Mouse (Mus musculus): ENCODE measurements around the gene Cdk14.

Cdk14 gene

DNA sequence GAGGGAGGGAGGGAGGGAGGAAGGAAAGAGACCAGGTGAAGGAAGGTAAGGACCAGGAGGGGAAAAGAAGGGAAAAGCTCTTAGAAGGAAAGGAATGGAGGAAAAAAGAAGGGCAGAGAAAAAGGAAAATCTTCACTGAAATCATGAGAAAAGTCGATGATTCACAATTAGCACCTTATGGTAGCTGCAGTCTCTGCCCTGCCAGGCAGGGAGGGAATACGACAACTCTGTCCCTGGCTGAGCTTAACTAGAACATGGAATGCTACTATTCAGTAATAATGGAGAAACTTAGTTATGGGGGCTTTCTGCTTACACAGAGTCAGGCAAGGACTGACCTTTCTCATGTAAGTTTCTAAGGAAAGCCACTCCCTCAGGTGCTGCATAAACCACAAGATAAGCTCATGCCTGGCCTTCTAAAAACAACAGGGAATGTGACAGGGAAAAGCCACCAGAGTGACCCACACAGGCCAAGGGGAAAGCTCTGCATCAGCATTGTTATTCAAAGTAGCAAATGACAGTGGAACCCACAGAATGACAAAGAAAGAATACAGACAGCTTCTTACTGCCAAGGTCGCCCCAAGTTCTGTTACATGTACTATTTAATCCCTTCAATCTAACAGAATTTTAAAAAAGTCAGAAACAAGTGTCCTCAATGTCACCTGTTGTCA is 323.7 kb downstream of the Cdk14 start:
- no peak for DNase-seq (ENCODE audit: low spot score in 2 of 2)

DNA sequence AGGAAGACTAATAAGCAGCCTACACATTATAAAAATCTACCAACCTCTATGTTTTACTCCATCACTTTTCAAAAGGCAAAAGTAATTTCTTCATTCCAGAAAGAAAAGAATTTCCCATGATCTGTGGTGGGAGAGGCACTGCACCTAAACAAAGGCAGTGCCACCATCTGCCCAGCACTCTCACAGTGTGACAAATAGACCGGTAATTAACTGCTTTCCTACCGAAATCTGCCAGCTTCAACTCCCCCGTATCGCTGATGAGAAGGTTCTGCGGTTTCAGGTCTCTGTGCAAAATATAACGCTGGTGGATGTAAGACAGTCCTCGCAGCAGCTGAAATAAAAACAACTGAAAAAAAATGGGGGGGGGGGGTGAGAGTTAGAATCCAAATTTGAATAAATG is 327.4 kb downstream of the Cdk14 start:
- DNase-seq (ENCODE audit: low spot score in 2 of 2) = no peak

DNA sequence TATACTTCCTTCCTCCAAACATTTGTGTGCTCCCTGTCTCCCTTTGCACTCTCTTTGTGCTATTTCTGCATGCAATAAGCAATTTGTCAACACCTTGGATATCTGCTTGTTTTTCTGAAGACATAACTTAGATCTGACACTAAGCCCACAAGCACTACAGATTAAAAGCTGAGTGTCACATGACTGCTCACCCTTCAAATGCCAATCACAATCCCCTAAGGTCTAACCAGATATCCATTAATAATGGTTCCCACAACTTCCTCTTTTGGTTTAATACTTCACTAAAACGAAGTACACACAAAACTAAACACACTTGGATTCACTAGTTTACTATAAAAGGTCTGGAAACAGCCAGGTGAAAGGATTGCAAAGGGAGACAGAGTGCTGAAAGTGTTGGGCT is 348.6 kb downstream of the Cdk14 start:
- DNase-seq (ENCODE audit: low spot score in 2 of 2) = no peak

DNA sequence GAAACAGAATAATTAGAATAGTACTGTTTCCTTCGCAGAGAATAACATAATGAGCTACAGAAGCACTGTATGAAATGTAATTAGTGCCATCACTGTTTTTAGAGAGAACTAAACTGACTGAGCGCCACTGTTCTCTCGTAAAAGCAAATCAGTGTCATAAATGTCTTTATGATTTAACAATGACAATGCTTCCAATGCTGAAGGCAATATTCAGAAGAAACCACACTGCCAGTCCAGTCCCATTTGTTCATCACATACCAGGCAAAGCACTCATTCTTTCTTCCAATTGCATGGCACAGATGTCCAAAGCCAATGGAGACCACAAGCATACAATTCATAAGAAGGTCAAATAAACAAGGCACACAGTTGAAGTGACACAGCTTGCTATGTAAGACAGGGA is 355.4 kb downstream of the Cdk14 start:
- DNase-seq (ENCODE audit: low spot score in 2 of 2) = no peak

DNA sequence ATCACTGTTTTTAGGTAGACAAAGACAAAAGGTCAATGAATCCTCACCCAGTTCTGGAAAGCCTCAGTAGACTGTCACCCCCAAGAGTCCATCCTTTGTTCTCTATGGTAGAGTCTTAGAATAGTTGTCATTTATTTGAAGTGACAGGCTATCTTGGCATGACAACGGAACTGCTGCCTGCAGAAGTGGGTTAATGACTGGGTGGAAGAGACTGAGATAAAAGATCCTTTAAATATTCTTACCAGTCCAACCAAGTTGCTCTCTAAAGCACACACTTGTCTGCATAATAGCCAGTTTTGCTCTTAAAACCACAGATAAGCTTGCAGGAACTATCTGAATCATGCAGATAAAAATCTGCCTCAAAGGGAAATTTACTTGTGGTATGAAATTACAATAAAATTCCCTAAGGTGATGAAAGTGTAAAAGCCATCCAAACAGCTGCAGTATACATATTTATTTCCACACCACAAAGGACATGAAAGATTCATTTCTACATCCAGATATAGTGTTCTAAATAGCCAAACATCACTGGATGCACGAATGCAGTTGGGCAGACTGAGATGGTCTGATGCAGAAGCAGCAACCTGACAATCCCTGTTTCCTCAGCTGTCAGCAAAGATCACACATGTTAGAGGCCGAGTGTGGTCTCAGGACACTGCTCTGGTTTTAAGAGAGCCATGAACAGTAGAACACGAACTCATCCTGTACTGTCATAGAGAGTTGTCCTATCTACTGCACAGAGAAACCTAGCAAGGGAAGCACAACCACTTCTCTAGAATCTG is 363.8 kb downstream of the Cdk14 start:
- DNase-seq (ENCODE audit: low spot score in 2 of 2) = no peak

DNA sequence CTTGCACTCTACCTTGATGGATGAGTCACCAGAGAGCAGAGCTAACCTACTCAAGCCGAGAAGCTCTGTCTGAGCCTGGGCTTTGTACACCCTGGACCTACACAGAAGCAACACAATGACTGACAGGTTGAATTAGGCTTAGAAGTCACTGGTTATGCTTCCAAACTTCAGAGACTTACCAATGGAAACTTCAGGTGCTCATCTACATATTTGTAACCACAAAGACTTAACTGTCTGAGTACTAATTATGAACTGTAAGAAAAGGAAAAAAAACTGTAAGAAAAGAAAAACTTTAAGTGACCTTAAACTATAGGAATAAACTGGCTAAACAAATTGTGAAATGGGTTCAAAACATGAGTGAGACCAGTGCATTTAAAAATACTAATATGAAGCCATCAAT is 364.6 kb downstream of the Cdk14 start:
- no peak for DNase-seq (ENCODE audit: low spot score in 2 of 2)

DNA sequence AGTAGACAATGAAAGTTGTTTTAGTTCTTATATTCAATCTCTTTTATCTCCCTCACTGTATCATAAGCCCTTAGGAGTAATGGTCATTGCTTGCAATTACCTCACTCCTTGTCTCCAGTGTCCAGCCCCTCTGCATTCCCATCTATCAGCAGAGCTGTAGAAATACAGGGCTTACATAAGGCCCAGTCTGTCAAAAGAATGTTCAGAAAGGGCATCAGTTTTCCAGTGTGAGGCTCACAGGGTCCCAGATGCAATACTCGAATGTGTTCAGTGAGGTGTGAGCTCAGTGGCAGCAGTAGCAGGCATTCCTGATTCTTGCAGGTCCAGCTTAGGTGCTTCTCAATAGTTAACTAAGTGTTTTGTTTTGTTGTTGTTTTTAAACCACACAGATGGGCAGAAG is 365.8 kb downstream of the Cdk14 start:
- no peak for DNase-seq (ENCODE audit: low spot score in 2 of 2)

DNA sequence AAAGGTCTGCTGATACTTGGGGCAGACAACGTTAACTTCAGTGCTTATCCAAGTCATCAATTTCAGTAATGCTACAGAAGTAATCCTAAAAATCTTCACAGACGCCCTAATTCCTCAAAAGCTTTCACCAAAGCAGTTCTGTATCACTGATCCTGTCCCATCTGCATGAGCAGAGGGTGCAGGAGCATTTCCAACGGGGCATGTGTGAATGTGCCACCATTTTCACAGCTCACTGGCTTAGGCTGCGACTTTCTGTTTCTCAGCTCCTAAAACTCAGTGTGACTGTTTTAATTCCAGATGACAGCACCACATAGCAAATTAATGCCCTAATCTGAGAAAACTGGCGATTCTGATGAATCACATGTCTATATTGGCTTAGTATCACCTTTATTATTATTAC is 375.8 kb downstream of the Cdk14 start:
- no peak for DNase-seq (ENCODE audit: low spot score in 2 of 2)

DNA sequence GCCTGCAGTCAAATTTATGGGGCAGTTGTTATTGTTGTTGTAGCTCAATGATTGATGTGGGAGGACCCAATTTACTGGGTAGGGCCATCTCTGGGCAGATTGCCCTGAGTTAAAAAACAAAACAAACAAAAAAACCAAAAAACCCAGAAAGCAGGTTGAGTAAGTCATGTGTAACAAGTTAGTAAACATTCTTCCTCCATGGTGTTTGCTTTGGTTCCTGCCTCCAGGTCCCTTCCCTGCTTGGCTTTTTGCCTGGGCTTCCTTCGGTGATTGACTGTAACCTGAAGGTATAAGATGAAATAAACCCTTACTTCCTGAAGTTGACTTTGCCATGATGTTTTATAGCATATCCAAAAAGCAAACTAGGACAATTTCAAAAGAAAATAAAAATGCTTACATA is 377.4 kb downstream of the Cdk14 start:
- no peak for DNase-seq (ENCODE audit: low spot score in 2 of 2)

DNA sequence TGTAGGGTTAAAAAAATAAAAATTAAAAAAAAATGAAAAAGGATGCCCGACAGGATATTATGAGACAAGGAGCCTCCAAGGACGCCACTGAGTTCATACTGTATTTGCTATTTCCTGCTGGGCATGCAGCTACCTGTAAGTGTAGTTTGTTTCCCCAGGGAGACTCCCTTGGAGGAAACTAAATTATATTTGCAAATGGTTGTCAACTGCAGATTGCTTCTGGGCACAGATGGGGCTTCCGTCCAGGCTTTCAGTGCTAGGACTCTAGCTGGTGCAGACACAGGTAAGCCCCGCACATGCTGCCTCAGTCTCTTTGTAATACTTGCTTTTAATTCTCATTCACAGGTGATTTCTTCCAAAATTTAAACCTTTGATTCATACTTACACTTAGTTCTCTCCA is 378.6 kb downstream of the Cdk14 start:
- DNase-seq (ENCODE audit: low spot score in 2 of 2) = no peak

DNA sequence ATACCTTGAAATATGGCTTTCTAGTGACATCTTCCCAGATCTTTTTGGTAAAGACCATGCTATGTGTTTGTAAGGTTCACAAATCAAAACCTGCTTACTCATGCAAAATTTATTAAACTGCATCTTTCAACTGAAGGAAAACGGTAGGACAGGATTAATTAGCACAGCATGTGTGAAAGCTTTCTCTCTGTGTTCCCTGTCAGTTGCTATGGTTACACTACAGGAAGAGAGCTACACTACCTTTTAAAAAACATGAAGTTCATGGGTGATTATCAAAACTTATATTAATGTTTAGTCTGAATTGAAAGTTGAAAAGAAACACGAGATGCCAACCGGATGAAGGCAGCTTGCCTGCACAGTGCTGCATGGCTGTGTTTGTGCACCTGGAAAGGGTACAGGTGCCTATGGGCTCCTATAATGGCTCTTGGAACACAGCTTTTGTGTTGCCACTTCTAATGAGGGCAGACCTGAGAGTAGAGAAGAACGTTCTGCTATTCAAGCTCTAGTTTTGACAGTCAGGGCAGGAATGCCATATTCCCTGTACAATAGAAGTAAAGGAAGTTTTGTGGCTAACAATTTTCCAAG is 380.3 kb downstream of the Cdk14 start:
- no peak for DNase-seq (ENCODE audit: low spot score in 2 of 2)

DNA sequence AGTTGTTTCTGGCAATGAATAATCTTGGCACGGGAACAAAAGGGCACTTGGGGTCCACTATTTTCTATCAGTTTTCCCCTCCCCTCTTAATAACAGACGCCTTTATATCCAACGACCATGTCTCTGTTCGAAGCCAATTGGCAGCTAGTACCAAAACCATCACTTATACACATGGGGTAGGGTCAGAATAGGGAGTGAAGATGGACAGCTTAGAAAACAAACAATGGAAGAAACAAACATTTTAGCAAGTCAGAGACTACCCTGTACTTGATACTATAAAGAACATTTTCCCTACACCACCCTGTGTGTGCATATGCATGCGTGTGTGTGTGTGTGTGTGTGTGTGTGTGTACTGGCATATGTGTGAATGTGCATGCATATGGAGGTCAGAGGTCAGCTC is 386.7 kb downstream of the Cdk14 start:
- no peak for DNase-seq (ENCODE audit: low spot score in 2 of 2)

DNA sequence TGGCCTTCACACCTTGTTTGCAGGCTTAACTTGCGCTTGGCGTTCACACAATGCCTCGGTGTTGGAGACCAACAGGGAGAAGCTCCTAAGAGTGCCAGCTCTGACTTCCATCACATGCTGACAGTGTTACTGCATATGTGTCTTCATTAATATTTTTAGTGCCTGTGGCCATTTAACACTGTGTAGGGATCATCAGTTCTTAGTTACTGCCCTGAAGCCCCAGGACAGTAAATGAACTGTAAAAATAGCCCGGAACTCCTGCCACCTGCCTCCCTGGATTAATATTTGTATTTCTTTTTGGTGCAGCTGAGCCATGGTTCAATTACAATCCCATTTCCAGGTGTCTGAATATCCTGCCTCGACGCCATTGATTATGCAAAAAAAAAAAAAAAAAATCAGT is 387.3 kb downstream of the Cdk14 start:
- DNase-seq (ENCODE audit: low spot score in 2 of 2) = no peak

DNA sequence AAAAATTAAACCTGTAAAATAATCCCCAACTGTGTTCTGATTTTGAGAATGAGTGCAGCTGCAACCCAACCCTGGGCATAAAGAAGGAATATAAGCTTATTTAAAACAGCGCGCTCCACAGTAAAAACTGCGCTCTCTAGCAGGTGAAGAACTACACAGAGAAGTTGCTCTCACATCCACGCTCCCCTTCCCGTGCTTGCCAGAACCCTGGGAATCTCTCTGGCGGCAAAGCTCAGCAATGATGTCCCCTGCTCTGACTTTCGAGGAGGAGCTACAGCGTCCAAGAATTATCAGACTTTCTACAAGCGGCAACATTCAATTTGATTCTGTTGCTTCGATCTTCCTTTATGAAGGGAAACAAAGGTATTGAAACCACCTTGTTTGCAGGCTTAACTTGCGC is 387.7 kb downstream of the Cdk14 start:
- no peak for DNase-seq (ENCODE audit: low spot score in 2 of 2)

DNA sequence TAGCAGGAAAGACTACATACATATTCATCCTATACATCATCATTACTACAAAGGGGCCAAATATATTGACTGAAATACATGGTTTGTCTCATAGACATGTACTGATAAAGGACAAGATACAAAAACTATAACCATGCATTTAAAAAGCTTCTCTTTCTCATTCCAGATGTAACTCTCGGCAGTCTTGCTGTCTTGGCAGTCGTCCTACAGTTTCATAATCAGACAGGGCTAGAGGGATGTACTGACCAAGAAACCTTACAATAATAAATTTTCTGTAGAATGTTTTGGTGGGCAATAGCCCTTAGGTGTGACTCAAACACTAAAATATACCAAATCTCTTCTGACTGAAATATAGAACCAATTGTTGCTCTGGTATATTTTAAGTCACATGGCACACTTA is 389.7 kb downstream of the Cdk14 start:
- no peak for DNase-seq (ENCODE audit: low spot score in 2 of 2)

DNA sequence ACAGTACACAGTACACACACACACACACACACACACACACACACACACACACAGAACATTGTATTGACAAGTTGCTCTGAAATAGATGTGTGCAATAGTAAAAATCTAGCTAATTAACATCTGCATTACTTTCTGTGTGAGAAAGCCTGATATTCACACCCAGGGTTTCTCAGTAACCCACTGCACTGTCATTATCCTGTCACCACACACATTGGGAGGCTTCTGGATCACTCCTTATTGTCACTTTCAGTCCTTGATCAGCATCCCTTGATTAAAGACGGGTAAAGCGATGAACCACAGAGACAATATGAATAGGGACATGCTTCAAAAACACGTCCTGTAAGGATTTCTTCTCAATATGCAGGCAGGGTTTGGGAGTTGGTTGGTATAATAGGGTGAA is 401.2 kb downstream of the Cdk14 start:
- no peak for DNase-seq (ENCODE audit: low spot score in 2 of 2)

DNA sequence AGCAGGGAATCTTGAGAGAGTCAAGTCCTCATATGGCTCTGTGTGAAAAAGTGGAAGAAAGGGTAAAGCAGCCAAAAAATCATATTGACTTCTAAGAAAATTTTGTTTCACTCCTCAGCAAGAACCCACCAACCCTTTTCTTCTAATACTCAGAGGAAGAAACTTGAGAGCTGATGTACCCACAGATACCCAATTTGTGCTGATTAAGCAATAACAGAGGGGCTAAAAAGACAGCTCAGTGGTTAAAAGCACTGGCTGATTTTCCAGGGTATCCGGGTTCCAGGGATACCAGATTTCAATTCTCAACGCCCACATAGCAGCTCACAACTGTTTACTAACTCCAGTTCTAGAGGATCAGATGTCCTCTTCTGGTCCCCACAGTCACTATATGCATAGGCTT is 401.9 kb downstream of the Cdk14 start:
- no peak for DNase-seq (ENCODE audit: low spot score in 2 of 2)

DNA sequence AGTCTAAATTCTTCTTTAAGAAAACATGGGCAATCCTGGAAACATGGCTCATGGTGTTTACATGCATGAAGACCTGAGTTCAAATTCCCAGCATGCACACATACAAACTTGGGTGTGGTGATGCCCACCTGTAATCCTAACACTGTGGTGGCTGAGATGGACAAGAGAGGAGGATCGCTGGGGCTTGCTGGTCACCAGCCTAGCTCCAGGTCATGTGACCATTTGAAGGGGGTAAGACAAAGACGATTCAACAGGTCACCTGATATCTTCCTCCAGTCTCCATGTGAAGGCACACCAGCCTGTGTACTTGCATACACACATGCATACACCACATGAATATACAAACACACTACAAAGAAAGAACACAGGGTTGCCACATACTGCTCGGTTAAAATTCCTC is 406.3 kb downstream of the Cdk14 start:
- DNase-seq (ENCODE audit: low spot score in 2 of 2) = no peak

DNA sequence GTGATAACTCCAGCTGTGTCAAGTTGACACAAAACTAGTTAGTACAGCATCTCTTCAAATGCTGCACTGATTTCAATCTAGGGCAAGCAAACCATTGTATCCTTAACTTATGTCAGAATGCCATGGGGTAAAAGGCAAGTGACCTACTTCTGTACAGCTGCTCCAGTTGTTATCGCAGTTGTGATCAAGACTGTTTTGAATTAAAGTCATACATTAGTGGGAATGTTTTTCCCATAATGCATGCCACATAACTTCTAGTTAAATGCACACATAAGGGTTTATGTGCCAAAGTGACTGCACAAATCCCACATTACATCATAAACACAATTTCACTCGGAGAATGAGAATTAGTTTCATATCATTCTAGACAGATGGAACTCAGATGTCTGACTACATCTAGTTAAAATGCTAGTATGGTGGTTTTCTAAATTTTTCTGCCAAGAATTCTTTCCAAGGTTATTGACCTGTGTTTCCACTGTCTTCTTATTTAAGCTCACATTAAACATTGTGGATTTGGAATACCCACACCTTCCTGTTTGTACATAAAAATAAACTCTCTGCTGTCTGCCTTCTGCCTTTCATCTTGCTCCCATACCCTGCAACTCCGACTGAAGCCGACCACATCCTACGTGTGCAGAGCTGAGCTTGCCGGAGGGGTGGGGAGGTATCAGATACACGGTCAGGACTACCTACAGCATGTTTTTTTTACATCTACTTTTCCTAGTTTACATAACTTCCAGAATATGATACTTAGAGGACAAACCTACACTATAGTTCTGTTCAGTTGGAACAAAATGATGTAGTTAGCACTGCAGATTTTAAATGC is 407.4 kb downstream of the Cdk14 start:
- DNase-seq (ENCODE audit: low spot score in 2 of 2) = no peak

DNA sequence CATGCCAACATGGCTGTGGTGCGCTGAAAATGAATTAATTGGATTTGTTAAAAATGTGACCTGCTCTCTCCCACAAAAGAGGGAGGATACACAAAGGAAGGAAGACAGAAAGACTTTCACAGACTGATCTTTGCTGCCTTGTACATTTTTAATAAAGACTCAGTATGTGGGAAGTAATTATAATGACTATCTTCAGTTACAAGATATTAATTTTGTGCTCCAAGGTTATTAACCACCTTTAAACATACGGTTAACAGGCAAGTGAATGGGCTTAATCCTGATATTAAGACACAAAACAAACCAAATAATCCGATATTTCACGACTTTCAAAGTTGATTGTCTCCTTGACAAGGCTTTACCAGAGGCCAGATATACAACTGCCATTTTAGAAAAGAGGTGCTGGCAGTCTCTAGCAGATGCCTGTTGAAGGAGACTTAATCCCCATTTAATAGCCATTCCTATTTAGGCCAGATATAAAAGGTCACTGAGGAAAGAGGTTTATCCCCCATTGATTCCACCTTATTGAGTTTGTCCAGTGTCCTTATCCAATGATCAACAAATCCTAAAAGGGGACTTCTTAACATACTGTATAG is 411.9 kb downstream of the Cdk14 start:
- no peak for DNase-seq (ENCODE audit: low spot score in 2 of 2)

DNA sequence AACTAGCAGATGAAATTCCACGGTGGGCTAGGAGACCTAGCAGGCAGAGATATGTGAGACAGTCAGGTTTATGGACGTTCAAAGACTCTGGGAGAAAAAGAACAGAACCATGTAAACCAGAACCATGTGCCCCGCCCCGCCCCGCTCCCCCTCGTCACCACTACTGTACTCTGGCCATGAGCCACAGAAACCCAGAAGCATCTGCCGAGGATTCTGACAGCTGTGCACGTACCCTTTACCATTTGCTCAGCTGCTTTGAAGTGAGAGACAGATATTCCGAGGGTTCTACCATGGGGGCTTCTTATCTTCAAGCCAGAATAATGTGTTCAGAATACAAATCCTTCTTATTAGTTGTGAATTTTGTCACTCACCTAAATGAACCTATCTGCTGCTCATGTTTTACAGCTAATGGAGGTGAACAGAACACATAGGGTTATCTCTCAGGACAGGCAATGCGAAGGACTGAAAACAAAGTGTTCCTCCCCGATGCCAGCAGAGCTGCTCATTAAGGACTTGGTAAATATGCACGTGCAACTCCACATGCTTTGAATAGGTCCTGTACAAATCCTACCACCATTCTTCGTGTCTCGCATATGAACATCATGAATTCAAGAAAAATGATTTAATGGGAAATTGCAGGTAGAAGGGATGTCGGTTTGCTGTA is 412.5 kb downstream of the Cdk14 start:
- no peak for DNase-seq (ENCODE audit: low spot score in 2 of 2)

DNA sequence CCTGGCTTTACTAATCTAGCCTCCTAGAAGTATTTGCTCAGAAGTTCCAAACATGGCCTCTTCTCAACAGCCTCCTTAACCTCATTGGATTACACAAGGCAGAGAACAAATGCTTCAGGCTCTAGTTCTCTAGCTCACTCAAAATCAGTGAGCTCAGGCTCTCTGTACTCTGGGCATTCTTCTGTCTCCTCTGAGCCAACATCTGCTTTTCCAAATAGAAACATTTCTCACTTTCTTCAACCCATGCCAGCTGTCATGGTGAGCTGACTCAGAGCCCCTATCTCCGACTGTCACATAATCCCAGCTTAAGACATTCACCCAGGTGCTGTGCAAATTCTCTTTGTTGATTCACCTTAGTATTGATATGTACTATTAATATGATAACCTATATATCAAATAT is 414.5 kb downstream of the Cdk14 start:
- no peak for DNase-seq (ENCODE audit: low spot score in 2 of 2)
